Mouse (Mus musculus) heart, embryonic 16.5 days (tissue): Measurements from ENCODE around the gene Olfr287. TPM values are rescaled to one million over a fixed set of nuclear protein-coding genes. Genes with fewer than 3 reads are reported as not detected.

ENCODE experiments used
- ATAC-seq: fragments of 200-750 bp; cut with Nextera tagmentation; replicated peaks from 2 replicates; pipeline ENCODE4 v1.8.0; 2017; ENCODE audit warnings: moderate number of reproducible peaks; ENCODE audit not compliant: insufficient read depth, low FRiP score; ENCODE audit errors: extremely low read depth
- H3K27ac ChIP-seq: fragments of 300-500 bp; sonication (generic); 2 replicates; pipeline ENCODE4 v1.5.1; 2014; ENCODE audit warnings: mild to moderate bottlenecking, low read length, control low read depth, moderate library complexity
- H3K27me3 ChIP-seq: fragments of 300-500 bp; sonication (generic); 2 replicates; pipeline ENCODE4 v1.6.1; 2014; ENCODE audit warnings: low read length, mixed read lengths; ENCODE audit not compliant: control insufficient read depth, insufficient read depth
- H3K36me3 ChIP-seq: fragments of 300-500 bp; sonication (generic); 2 replicates; pipeline ENCODE4 v1.6.1; 2014; ENCODE audit not compliant: control insufficient read depth, insufficient read depth
- H3K4me1 ChIP-seq: fragments of 300-500 bp; sonication (generic); 2 replicates; pipeline ENCODE4 v1.6.1; 2014; ENCODE audit warnings: low read length, mixed read lengths; ENCODE audit not compliant: control insufficient read depth, insufficient read depth
- H3K4me2 ChIP-seq: fragments of 300-500 bp; sonication (generic); 2 replicates; pipeline ENCODE4 v1.6.1; 2014; ENCODE audit warnings: low read depth, mild to moderate bottlenecking, control low read depth, low read length
- H3K4me3 ChIP-seq: fragments of 300-500 bp; sonication (generic); 2 replicates; pipeline ENCODE4 v1.5.1; 2014; ENCODE audit warnings: mild to moderate bottlenecking, control low read depth, low read length
- H3K9ac ChIP-seq: fragments of 300-500 bp; sonication (generic); 2 replicates; pipeline ENCODE4 v1.6.1; 2014; ENCODE audit warnings: low read length, control low read depth
- H3K9me3 ChIP-seq: fragments of 300-500 bp; sonication (generic); replicated peaks from 2 replicates; pipeline ENCODE4 v1.6.1; 2016; ENCODE audit warnings: low read length; ENCODE audit not compliant: control insufficient read depth
- WGBS: fragments of 180-500 bp; shearing (Covaris S2); extraction: QIAGEN DNeasy Blood & Tissue Kit; methylation state at CpG from one replicate; pipeline ENCODE4 v1.1.7; 2014; 5-methylcytosine and 5-hydroxymethylcytosine counted together
- polyA plus RNA-seq: library from polyadenylated mRNA; unstranded; fragments of >200 nt; fragmentation: Nextera tagmentation; extraction: Ambion mirVana; gene quantifications from 2 replicates; pipeline ENCODE4 v1.2.1, GENCODE M21; 2015

Gene Olfr287
- polyA plus RNA-seq, 1 experiment from 2014 or later = not detected

DNA sequence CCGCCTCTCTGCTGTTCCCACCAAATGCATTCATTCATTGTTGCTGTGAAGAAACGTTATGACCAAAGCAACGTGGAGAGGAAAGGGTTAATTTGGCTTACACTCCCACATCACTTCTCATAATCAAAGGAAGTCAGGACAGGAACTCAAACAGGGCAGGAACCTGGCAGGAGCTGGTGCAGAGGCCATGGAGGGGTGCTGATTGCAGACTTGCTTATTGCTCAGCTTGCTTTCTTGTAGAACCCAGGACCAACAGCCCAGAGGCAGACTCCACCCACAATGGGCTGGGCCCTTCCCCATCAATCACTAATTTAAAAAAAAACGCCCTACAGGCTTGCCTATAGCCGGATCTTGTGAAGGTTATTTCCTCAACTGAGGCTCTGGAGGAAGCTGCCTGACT is 6.7 kb downstream of the Olfr287 start:
- no peak for ATAC-seq
- no peak overlapping the region for H3K4me2 ChIP-seq
- H3K4me3 ChIP-seq = no peak overlapping the region
- WGBS = 57% methylated on average over 5 of the region's 5 CpGs
- H3K27ac ChIP-seq = no peak overlapping the region
- no peaks in the 10 kb centered on the region for H3K27me3 ChIP-seq
- H3K4me1 ChIP-seq = peaks cover 4% of the 10 kb centered on the region; the same call in 1 of the 2 replicates
- no peaks in the 10 kb centered on the region for H3K9me3 ChIP-seq
- no peak overlapping the region for H3K9ac ChIP-seq
- no peaks in the 10 kb centered on the region for H3K36me3 ChIP-seq

DNA sequence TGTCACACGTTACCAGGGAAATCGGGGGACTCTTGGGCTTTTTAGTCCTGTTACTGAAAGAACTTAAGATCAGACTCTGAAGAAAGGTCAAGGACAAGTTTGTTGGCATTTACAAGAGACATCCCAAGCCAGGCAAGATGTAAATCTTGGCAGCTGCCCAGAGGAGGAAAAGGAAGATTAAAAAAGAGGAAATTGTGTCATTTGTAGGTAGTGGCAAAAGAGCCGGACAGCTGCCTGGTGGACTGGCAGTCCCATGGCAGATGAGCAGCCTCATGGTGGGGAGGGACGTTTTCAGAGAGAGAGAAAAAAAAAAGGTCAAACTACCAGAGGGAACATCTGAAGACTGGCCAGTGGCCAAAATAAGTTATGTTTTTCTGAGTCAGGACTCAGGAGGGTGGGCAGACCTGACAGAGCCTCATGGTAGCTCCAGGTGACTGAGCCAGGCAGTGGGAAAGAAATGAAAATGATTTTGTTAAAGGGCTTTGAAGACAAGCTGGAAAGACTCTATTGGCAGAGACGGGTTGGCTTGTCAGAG is 7.5 kb downstream of the Olfr287 start:
- Histone ChIP-seq H3K4me2 (no peak overlapping the region), H3K9ac (no peak overlapping the region), H3K27ac (no peak overlapping the region), H3K9me3 (no peaks in the 10 kb centered on the region), H3K4me1 (peaks cover 4% of the 10 kb centered on the region; the same call in 1 of the 2 replicates), H3K27me3 (no peaks in the 10 kb centered on the region), H3K36me3 (no peaks in the 10 kb centered on the region), H3K4me3 (no peak overlapping the region)
- 60% methylated on average over 5 of the region's 5 CpGs for WGBS
- ATAC-seq = no peak

DNA sequence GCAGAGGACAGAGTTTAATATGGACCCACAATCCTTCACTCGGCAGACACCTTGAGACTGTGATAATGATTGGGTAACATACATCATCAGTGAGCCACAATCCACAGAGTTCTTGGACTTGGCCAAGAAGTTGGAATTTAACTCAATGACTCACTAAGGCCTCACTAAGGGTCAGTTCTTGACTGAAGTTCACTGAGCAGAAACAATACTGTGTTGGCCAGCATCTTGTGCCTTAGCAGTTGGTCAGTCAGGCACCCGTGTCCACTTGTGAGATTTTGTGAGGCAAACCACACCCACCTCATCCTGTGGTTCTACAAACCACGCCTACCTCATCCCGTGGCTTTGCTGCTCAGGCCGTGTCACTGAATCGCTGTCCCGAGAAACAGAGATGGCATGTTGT is 11.2 kb downstream of the Olfr287 start:
- no peaks in the 10 kb centered on the region for H3K27me3 ChIP-seq
- peaks cover 4% of the 10 kb centered on the region; the same call in 1 of the 2 replicates for H3K4me1 ChIP-seq
- H3K9ac ChIP-seq = no peak overlapping the region
- no peak overlapping the region for H3K27ac ChIP-seq
- no peaks in the 10 kb centered on the region for H3K9me3 ChIP-seq
- 74% methylated on average over 7 of the region's 7 CpGs for WGBS
- no peak overlapping the region for H3K4me3 ChIP-seq
- ATAC-seq = no peak
- H3K4me2 ChIP-seq = no peak overlapping the region
- no peaks in the 10 kb centered on the region for H3K36me3 ChIP-seq

DNA sequence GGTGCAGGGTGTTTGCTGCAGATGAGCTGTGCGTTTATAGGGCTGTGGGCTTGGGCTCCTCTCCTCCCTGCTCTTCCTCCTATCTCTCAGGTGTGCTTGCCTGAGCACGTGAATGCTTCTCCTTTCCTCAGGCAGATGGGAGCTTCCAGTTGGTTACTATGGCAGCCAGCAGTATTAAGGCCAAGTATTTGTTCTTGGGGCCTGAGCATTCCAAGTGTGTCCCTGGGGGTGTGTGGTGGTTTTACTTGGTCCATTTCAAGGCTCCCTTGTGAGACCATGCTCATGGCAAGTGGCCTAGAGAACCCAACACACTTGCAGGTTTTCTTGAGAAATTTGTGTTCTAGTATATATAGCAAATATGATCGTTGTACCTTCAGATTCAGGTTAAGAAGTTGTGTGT is 25.4 kb downstream of the Olfr287 start, which contains the start of gene Olfr288:
Olfr288 (minus strand) TSS at position 101 of the 400 bp plus-strand sequence.
- no peak for ATAC-seq
- WGBS = 67% methylated on average over 3 of the region's 3 CpGs

DNA sequence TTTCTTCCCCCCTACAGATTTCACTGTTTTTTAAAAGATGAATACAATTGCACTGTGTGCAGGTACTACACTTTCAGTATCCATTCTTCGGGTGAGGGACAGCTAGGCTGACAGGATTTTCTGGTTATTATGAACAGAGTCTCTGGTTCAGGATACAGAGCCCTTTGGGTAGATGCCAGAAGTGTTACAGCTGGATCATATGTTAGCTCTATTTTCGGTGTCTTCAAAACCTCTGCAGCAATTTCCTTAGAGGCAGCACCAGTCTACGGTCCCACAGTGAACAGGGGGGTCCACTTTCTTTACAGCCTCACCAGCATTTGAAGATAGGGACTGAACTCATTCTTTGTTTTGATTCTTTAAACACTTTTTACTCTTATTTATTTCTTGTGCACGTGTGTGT is 36.4 kb downstream of the Olfr287 start:
- no peak overlapping the region for H3K27ac ChIP-seq
- H3K4me3 ChIP-seq = no peak overlapping the region
- H3K36me3 ChIP-seq = no peaks in the 10 kb centered on the region
- WGBS = 41% methylated on average over 4 of the region's 4 CpGs
- ATAC-seq = no peak
- H3K4me2 ChIP-seq = no peak overlapping the region
- H3K4me1 ChIP-seq = peaks cover 11% of the 10 kb centered on the region
- H3K27me3 ChIP-seq = no peaks in the 10 kb centered on the region
- no peak overlapping the region for H3K9ac ChIP-seq
- no peaks in the 10 kb centered on the region for H3K9me3 ChIP-seq

More for the DNA sequence above, 25.4 kb downstream of the Olfr287 start, which contains the start of gene Olfr288:
- H3K36me3 ChIP-seq = no peaks in the 10 kb centered on the region
- no peaks in the 10 kb centered on the region for H3K9me3 ChIP-seq
- no peak within 1 kb of the TSS for H3K4me3 ChIP-seq
- H3K9ac ChIP-seq = no peak within 1 kb of the TSS
- H3K4me2 ChIP-seq = no peak within 1 kb of the TSS
- H3K27me3 ChIP-seq = no peaks in the 10 kb centered on the region
- H3K4me1 ChIP-seq = no peaks in the 10 kb centered on the region
- no peak within 1 kb of the TSS for H3K27ac ChIP-seq

DNA sequence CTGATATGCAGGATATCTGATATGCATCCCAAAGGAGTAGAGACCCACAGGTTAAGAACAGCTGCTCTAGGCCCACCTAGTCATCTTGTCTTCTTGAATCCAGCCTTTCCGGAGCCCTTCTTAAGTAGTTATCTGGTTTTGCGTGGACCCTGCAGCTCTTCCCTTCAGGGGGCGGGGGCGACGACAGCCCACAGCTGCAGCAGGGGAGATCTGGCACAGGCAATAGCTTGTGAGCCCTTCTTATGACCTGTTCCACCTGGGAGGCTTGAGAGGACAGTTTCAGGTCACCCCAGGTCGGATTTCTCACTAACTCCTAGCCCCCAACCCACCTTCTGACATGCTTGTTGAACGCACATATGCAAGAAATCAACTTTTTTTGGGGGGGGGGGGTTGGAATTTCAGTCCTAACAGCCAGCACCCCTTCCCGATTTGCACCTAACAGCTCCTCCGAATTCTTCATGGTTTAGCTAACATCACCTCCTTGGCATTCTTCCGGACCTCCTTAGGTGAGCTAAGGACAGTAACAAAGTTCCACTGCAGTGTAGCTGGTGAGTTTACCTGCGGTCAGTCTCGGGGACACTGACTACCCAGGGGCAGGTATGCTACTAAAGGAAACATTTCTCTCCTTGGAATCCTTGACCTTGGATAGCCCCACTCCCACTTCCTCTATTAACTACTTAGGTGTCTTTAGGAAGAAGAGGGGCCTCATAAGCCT is 38.8 kb downstream of the Olfr287 start:
- peak overlapping the region; percentile 81 for H3K4me2 ChIP-seq

DNA sequence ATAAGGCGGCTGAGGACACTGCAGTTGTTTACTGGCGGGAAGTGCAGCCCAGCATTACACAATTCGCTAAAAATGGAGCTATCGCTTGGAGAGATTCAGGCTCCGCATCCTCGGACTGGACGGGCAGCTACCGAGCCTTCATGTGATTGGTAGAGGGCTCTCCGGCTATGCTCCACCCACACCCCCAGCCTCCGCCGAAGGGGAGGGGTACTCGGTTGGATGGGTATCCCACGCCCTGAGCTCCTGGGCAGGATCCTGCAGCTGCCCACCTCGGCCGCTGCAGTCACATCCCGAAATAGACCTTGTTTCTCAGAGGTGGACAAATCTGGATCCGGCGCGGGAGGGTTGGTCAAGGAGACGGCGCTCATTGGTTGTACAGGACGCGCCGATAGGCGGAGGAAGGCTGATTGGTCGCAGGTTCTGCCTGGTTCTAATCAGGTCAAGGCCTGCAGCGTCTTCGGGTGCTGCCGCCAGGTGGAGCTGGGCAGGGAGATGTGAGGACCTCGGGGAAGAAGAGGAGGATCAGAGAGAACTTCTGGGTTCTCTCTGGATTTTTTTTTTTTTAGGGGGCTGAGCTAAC is 39.6 kb downstream of the Olfr287 start:
- no peaks in the 10 kb centered on the region for H3K36me3 ChIP-seq
- H3K4me1 ChIP-seq = peaks cover 11% of the 10 kb centered on the region
- peak overlapping the region; percentile 72 for H3K9ac ChIP-seq
- H3K27ac ChIP-seq = peak overlapping the region; percentile 90
- ATAC-seq = peak; percentile 97
- H3K4me2 ChIP-seq = peak overlapping the region; percentile 81
- H3K4me3 ChIP-seq = peak overlapping the region; percentile 60
- no peaks in the 10 kb centered on the region for H3K9me3 ChIP-seq
- 0% methylated on average over 30 of the region's 30 CpGs for WGBS
- H3K27me3 ChIP-seq = no peaks in the 10 kb centered on the region

More for the DNA sequence above, 38.8 kb downstream of the Olfr287 start:
- peak overlapping the region; percentile 49; the same call in 1 of the 2 replicates for H3K9ac ChIP-seq
- no peaks in the 10 kb centered on the region for H3K9me3 ChIP-seq
- H3K4me1 ChIP-seq = peaks cover 11% of the 10 kb centered on the region
- H3K4me3 ChIP-seq = peak overlapping the region; percentile 60; the same call in 1 of the 2 replicates
- WGBS = 57% methylated on average over 12 of the region's 12 CpGs
- peak overlapping the region; percentile 35 for H3K27ac ChIP-seq
- no peak for ATAC-seq
- H3K36me3 ChIP-seq = no peaks in the 10 kb centered on the region
- H3K27me3 ChIP-seq = no peaks in the 10 kb centered on the region

DNA sequence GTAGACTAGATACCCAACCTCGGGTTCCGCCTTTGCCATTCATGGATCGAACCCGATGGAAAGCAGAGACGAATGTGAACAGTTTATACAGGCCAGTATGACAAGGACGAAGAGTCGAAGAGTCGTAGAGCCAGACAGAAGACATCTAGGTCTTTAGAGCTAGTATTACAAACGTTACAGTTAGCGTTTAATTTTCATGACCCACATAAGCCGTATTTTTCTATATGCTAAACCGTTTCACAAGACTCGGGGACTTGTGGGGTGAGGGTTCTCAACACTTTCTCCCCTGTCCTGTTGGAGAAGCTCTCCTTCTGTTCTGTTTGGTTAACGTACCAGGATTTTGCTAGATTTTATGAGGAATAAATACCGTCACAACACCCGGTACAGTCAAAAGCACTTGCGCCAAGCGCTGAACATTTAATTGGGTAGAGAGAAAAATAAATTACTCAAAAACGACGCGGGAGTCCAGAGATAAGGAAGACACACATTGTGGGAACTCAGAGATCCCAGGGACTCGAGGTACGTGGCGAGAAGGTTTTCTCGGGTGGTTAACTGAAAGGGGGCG is 40.2 kb downstream of the Olfr287 start:
- H3K9me3 ChIP-seq = no peaks in the 10 kb centered on the region
- H3K9ac ChIP-seq = peak overlapping the region; percentile 72
- peak overlapping the region; percentile 90 for H3K27ac ChIP-seq
- H3K36me3 ChIP-seq = no peaks in the 10 kb centered on the region
- H3K27me3 ChIP-seq = 0 out of 2 replicates have a peak, but pooled peaks cover 2% of the 10 kb centered on the region
- H3K4me1 ChIP-seq = peaks cover 11% of the 10 kb centered on the region
- no peak for ATAC-seq
- peak overlapping the region; percentile 60 for H3K4me3 ChIP-seq
- 7% methylated on average over 26 of the region's 26 CpGs for WGBS
- peak overlapping the region; percentile 81 for H3K4me2 ChIP-seq

DNA sequence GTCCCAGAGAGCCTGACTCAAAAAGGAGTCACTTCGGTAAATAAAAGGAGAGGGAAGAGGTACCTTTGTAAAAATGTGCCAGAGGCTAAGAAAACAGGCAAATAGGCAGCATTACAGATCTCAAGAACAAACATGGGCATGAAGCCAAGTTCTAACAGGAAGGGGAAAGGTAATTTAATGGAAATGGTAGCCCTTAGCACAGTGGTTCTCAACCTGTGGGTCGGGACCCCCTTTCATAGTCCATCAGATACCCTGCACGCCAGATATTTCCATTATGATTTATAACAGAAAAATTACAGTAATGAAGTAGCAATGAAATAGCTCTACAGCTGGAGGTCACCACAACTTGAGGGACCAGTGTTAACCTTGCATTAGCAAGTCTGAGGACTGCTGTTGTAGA is 43.5 kb downstream of the Olfr287 start:
- Histone ChIP-seq H3K4me3 (no peak overlapping the region), H3K36me3 (no peaks in the 10 kb centered on the region), H3K27ac (no peak overlapping the region), H3K4me2 (no peak overlapping the region), H3K9me3 (no peaks in the 10 kb centered on the region), H3K27me3 (peaks cover 10% of the 10 kb centered on the region; the same call in 1 of the 2 replicates), H3K9ac (no peak overlapping the region), H3K4me1 (peaks cover 11% of the 10 kb centered on the region)
- 65% methylated on average over 3 of the region's 3 CpGs for WGBS
- no peak for ATAC-seq
